Mouse (Mus musculus) gastrocnemius, postnatal 36 days (tissue): Measurements from ENCODE around the gene Btaf1. TPM values are rescaled to one million over a fixed set of nuclear protein-coding genes. Genes with fewer than 3 reads are reported as not detected.
"Not testable (repeated sequence)": the region's sequence is repeated elsewhere in the genome, so short reads cannot be mapped to it uniquely, and the experiment has no call there.

Source experiments
- DNase-seq, 2 experiments: peaks; one replicate each; pipeline ENCODE4 v3.0.0; 2022
- intact Hi-C: fragments of 180-260 bp; cut with DNase I; formaldehyde crosslinking; loops from one replicate; pipeline ENCODE4 v1.15.1; 2025
- total RNA-seq, 2 experiments: library from RNA; stranded (reverse); gene quantifications; 2 replicates each; pipeline ENCODE4 v1.2.3; 2021

The Btaf1 gene
- total RNA-seq, 2 experiments from 2014 or later: 7.3 to 7.9 TPM

GRCm38 (mm10) chr19:36918441-36919301, 7.2 kb upstream of the Btaf1 start:
- DNase-seq: peak; percentile 69 to 72
- intact Hi-C loops: loop anchor here (5.0 to 10.0 kb wide), 2 partner anchors 36 to 454 kb away; no protein-coding TSS in a partner anchor

- intact Hi-C loops: loop anchor here (5.0 to 10.0 kb wide), 2 partner anchors 37 to 455 kb away; no protein-coding TSS in a partner anchor
- no peak for DNase-seq
These were observed 6.4 kb upstream of the Btaf1 start, which contains the start of gene Fgfbp3 for GRCm38 (mm10) chr19:36919466-36919865. Gene Fgfbp3, minus strand, starts transcription at chr19:36919615.

GRCm38 (mm10) chr19:36922015-36922414, 3.9 kb upstream of the Btaf1 start:
- no peak for DNase-seq

GRCm38 (mm10) chr19:36922936-36923335, 2.9 kb upstream of the Btaf1 start:
- DNase-seq: no peak
- intact Hi-C loops: loop anchor here (5.0 kb wide), 1 partner anchor 106 kb away; no protein-coding TSS in a partner anchor

More at GRCm38 (mm10) chr19:36922015-36922414, 3.9 kb upstream of the Btaf1 start:
- intact Hi-C loops: loop anchor here (5.0 kb wide), 1 partner anchor 105 kb away; no protein-coding TSS in a partner anchor

- intact Hi-C loops: no loop called here
These were observed 816 bp downstream of the Btaf1 start for GRCm38 (mm10) chr19:36926553-36927236.

GRCm38 (mm10) chr19:36927800-36928361, 2.0 kb downstream of the Btaf1 start:
- intact Hi-C loops: no loop called here
- DNase-seq: no peak

More at GRCm38 (mm10) chr19:36926553-36927236, 816 bp downstream of the Btaf1 start:
- no peak for DNase-seq

- no peak for DNase-seq
- intact Hi-C loops: no loop called here
These were observed 3.9 kb downstream of the Btaf1 start for GRCm38 (mm10) chr19:36929816-36930215.

GRCm38 (mm10) chr19:36932097-36932496, 6.2 kb downstream of the Btaf1 start:
- intact Hi-C loops: no loop called here
- no peak for DNase-seq

GRCm38 (mm10) chr19:36932613-36933012, 6.7 kb downstream of the Btaf1 start:
- intact Hi-C loops: no loop called here

GRCm38 (mm10) chr19:36936285-36936684, 10.4 kb downstream of the Btaf1 start:
- no peak for DNase-seq
- intact Hi-C loops: no loop called here

More at GRCm38 (mm10) chr19:36932613-36933012, 6.7 kb downstream of the Btaf1 start:
- DNase-seq: no peak

GRCm38 (mm10) chr19:36938008-36938407, 12.1 kb downstream of the Btaf1 start:
- DNase-seq: no peak
- intact Hi-C loops: no loop called here

- DNase-seq: no peak
- intact Hi-C loops: no loop called here
These were observed 14.2 kb downstream of the Btaf1 start for GRCm38 (mm10) chr19:36940064-36940463.

GRCm38 (mm10) chr19:36953637-36954206, 27.8 kb downstream of the Btaf1 start:
- DNase-seq: no peak
- intact Hi-C loops: no loop called here

- DNase-seq: no peak
- intact Hi-C loops: no loop called here
These were observed 32.5 kb downstream of the Btaf1 start for GRCm38 (mm10) chr19:36958331-36958730.

- intact Hi-C loops: loop anchor here (5.0 kb wide), 1 partner anchor 46 kb away; no protein-coding TSS in a partner anchor
- DNase-seq: no peak
These were observed 35.4 kb downstream of the Btaf1 start for GRCm38 (mm10) chr19:36961320-36961719.

- DNase-seq: not testable (repeated sequence)
- intact Hi-C loops: loop anchor here (5.0 kb wide), 1 partner anchor 45 kb away; no protein-coding TSS in a partner anchor
These were observed 36.8 kb downstream of the Btaf1 start for GRCm38 (mm10) chr19:36962544-36963260.

- no peak for DNase-seq
- intact Hi-C loops: no loop called here
These were observed 78.7 kb downstream of the Btaf1 start for GRCm38 (mm10) chr19:37004557-37004956.

GRCm38 (mm10) chr19:37009878-37010281, 84.0 kb downstream of the Btaf1 start:
- DNase-seq: no peak
- intact Hi-C loops: loop anchor here (5.0 kb wide), 1 partner anchor 48 kb away; no protein-coding TSS in a partner anchor

- DNase-seq: no peak
- intact Hi-C loops: no loop called here
These were observed 87.6 kb downstream of the Btaf1 start for GRCm38 (mm10) chr19:37013461-37013860.
